Mouse (Mus musculus) hematopoietic multipotent progenitor cell, adult 10-12 weeks (in vitro differentiated cells): ENCODE results near the gene Opn3. TPM values are rescaled to one million over a fixed set of nuclear protein-coding genes. Genes with fewer than 3 reads are reported as not detected.

Experiments
- polyA plus RNA-seq: library from polyadenylated mRNA; stranded (reverse); fragments of >175 nt; gene quantifications from 2 replicates; pipeline ENCODE4 v1.2.3, GENCODE M21; 2012; ENCODE audit warnings: low replicate concordance

Opn3 gene
- polyA plus RNA-seq = 1.0 and 3.4 TPM in 2 replicates

DNA sequence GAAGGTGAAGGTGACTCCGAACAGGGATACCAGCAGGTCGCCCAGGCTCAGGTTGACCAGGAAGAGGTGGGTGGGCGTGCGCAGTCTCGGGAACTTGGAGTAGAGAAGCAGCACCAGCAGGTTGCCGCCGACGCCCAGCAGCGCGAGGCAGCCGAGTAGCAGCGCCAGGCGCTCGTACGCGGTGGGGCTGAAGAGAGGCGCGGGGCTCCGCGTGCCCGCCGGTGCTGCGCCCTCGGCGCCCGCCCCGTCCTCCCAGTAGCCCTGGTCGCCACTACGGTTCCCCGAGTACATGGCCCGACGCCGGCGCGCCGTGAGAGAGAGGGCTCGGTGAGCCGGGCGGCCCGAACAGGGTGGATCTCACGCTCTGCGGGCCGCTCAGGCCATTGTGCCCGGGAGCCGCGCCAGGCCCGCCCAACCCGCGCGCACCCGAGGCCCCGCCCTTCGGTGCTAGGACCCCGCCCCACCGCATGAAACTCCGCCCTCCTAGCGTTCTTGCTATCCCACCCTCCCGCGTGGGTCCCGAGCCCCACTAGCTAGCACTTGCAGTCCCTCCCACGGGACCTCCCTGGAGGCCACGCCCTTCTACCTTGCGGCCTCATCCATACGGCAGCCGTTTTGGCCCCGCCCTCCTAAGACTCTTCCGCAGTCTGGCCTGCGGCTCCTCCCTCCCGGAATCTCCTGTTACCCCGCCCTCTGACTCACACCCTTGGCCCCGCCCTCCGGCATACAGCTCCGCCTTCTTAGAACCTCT is at the start of gene Opn3, which contains the start of gene Chml:
Gene Opn3 (minus strand): TSS at position 531 of the 751 bp plus-strand sequence.
Gene Chml (minus strand): TSS at position 656 of the 751 bp plus-strand sequence.

DNA sequence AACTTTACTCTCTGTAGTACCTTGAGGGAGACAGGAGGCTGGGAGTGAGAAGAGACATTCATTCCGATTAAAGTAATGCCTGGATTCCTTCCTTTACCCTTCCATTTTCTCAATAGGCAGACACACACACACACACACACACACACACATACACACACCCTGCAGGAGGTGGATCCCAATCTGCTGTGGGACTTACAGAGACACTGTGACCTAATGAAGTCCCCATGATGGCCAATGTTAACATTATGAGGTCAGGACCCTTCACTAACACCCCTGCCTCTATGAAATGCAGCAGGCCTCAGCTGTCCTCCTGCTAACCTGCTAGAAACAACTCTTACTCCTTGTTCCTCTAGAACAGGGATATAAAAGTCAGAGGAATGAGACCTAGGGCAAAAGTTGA is 5.7 kb upstream of the Opn3 start, which contains the start of gene Wdr64:
Gene Wdr64 (plus strand): TSS at position 301 of the 400 bp plus-strand sequence.

DNA sequence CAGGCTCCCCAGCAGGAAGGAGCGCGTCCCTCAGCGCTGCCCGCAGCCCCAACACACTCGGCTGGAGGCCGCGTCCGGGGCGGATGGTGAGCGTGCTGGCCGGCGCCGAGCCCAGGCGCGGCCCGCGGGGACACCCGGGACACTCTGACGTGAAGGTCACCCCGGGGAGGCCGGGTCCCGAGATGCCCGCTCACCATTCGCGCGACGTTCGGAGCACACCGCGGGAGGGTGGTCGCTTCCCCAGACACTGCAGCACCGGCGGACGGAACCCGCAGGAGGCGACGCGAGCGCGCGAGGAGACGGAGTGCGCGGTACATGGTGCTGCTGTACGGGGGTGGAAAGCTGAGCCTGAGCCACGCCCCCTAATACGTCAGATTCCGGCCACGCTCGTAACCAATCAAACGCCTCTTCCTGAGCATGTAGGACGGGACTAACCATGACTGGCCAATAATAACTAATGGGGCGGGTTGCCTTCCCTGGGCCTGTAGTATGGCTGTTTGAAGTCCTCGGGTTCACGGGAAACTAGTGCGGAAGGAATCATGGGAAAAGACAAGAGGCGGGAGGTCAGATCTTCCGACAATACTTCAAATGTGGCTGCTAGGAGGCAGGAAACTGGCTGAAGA is 67.2 kb downstream of the Opn3 start, which contains the start of gene Fh1:
Gene Fh1 (minus strand): TSS at position 379 of the 623 bp plus-strand sequence.

DNA sequence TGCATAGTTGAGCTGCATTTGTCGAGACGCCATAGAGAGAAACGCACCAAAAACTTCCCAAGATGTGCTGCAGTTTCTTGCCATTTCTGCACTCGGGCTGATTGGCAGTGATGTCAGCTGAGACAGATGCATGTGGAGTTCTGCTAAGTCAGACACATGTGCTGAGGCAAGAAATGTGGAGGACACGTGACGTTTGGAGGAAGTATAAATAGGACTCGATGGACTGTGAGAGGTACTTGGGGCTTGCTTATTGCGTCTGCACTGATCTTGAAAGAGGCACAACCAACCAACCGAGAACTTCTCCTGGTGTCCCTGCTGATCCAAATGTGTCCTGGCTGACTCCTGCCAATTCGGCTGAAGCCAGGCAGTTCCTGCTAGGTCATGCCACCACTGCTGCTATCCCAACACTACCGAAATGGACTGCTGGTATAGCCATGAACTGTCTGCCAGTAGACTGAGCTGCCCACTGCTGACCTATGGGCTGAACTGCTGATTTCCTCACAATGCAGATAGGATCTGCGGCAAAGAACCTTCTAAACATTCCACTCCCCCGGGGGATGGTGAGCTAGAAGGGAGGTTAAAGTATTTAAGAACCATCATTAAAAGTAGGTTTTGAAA is 72.7 kb downstream of the Opn3 start, which contains the start of gene Kmo:
Gene Kmo (plus strand): TSS at position 568 of the 618 bp plus-strand sequence.

Other genes with a start within 250 kb of the Opn3 start
- not detected in 2 replicates for gene Rgs7, start 200.3 kb downstream of the Opn3 start, polyA plus RNA-seq
- gene Kmo, start 72.4 kb downstream of the Opn3 start, polyA plus RNA-seq = 5.1 and 5.7 TPM in 2 replicates
- gene Fh1, start 67.1 kb downstream of the Opn3 start, polyA plus RNA-seq = 11.5 and 14.4 TPM in 2 replicates
- 14.5 and 36.3 TPM in 2 replicates for gene Chml, start 125 bp upstream of the Opn3 start, polyA plus RNA-seq
- gene Wdr64, start 5.8 kb upstream of the Opn3 start, polyA plus RNA-seq = not detected in 2 replicates
- 0.16 and 0.54 TPM in 2 replicates for gene Exo1, start 187.8 kb upstream of the Opn3 start, polyA plus RNA-seq
- not detected in 2 replicates for gene Gm38100, start 227.6 kb upstream of the Opn3 start, polyA plus RNA-seq